7 mouse cellular contexts compared by ENCODE assay signal in the genomic region with DNA sequence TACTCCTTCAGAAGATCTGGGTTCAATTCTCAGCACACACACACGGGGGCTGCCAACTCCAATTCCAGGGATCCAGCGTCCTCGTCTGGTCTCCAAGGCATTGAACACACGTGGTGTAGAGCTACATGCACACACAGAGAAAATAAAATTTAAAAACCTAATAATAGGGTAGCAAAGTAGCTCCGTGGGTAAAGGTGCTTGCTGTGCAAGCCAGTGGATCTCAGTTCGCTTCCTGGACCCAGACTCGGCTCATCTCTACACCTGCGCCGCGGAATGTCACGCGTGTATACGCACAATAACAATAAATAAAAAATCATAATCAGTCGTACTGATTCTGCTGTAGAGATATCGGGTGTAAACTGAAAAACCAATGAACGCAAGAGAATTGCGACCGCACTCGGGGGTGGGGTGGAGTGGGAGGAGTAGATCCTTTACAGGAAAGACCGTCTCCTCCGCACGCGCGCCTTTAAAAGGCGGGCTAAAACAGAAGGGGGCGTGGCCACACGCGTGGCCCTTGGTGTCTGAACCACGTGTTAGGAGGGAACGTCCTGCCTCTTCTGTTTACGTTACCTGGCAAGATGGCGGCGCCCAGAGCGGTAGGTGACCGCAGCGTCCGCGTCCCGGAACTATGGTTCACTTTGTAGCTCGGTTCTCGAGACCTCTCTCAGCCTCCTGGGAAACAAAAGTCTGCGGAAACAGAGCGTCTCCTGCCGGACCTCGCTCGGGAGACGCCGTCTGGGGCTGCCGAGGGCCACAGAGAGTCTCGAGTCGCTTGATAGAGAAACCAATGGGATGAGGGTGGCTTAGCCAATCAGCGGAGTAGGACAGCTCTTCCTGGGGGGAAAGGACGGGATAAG. TPM values are rescaled to one million over a fixed set of nuclear protein-coding genes. Genes with fewer than 3 reads are reported as not detected.
DNase-seq lines count a peak whose midpoint lies in the region; ATAC-seq lines count a peak whose summit lies in the region.

A gene (plus strand): TSS at position 550 of the 857 bp plus-strand sequence.

- WGBS in embryonic facial prominence, embryonic 12.5 days, result 1% methylated on average over 53 of the region's 53 CpGs
- 2% methylated on average over 53 of the region's 53 CpGs for WGBS in limb, embryonic 11.5 days
- WGBS in midbrain, embryonic 14.5 days, result under 1% methylated on average over 53 of the region's 53 CpGs

- no peaks in the 10 kb centered on the region for H3K9me3 ChIP-seq in embryonic facial prominence, embryonic 12.5 days
- no peaks in the 10 kb centered on the region for H3K9me3 ChIP-seq in limb, embryonic 11.5 days (ENCODE audit: control insufficient read depth, low read length)
- H3K9me3 ChIP-seq in midbrain, embryonic 14.5 days (ENCODE audit: control insufficient read depth, low read length), result no peaks in the 10 kb centered on the region

- H3K27me3 ChIP-seq in embryonic facial prominence, embryonic 12.5 days, result no peaks in the 10 kb centered on the region
- no peaks in the 10 kb centered on the region for H3K27me3 ChIP-seq in limb, embryonic 11.5 days (ENCODE audit: control insufficient read depth, insufficient read depth, low read length)
- H3K27me3 ChIP-seq in midbrain, embryonic 14.5 days (ENCODE audit: control insufficient read depth, insufficient read depth, low read length), result 0 out of 2 replicates have a peak, but pooled peaks cover 6% of the 10 kb centered on the region

- no peak within 1 kb of the TSS for H3K27ac ChIP-seq in embryonic facial prominence, embryonic 12.5 days
- no peak within 1 kb of the TSS for H3K27ac ChIP-seq in limb, embryonic 11.5 days (replicated peaks; ENCODE audit: low read depth, low read length)
- H3K27ac ChIP-seq in midbrain, embryonic 14.5 days (replicated peaks; ENCODE audit: low read depth, low read length), result 0 out of 2 replicates have a peak within 1 kb of the TSS, but pooled peaks have one; percentile 42

- peak; percentile 78 for ATAC-seq in embryonic facial prominence, embryonic 12.5 days (ENCODE audit: insufficient number of reproducible peaks, insufficient read depth, low FRiP score, low TSS enrichment)
- ATAC-seq in limb, embryonic 11.5 days (ENCODE audit: insufficient number of reproducible peaks, low FRiP score, low TSS enrichment, low read depth), result peak; percentile 92
- ATAC-seq in midbrain, embryonic 14.5 days (ENCODE audit: low FRiP score, low TSS enrichment), result peak; percentile 91

- H3K4me3 ChIP-seq in embryonic facial prominence, embryonic 12.5 days, result peak within 1 kb of the TSS; percentile 64
- peak within 1 kb of the TSS; percentile 52 for H3K4me3 ChIP-seq in limb, embryonic 11.5 days (ENCODE audit: low read depth, low read length)
- H3K4me3 ChIP-seq in midbrain, embryonic 14.5 days (replicated peaks; ENCODE audit: low read depth, low read length), result peak within 1 kb of the TSS; percentile 51

- peak within 1 kb of the TSS; percentile 50 for H3K9ac ChIP-seq in embryonic facial prominence, embryonic 12.5 days
- H3K9ac ChIP-seq in limb, embryonic 11.5 days (ENCODE audit: low read length), result peak within 1 kb of the TSS; percentile 53
- peak within 1 kb of the TSS; percentile 41; the same call in 1 of the 2 replicates for H3K9ac ChIP-seq in midbrain, embryonic 14.5 days (replicated peaks; ENCODE audit: low read length)

- H3K4me2 ChIP-seq in embryonic facial prominence, embryonic 12.5 days (replicated peaks), result peak within 1 kb of the TSS; percentile 59
- peak within 1 kb of the TSS; percentile 50 for H3K4me2 ChIP-seq in limb, embryonic 11.5 days (ENCODE audit: low read depth, severe bottlenecking)
- H3K4me2 ChIP-seq in midbrain, embryonic 14.5 days (ENCODE audit: low read length), result peak within 1 kb of the TSS; percentile 66

- H3K36me3 ChIP-seq in embryonic facial prominence, embryonic 12.5 days, result peaks cover 10% of the 10 kb centered on the region
- H3K36me3 ChIP-seq in limb, embryonic 11.5 days (ENCODE audit: control insufficient read depth, insufficient read depth, low read length), result 0 out of 2 replicates have a peak, but pooled peaks cover 3% of the 10 kb centered on the region
- H3K36me3 ChIP-seq in midbrain, embryonic 14.5 days (ENCODE audit: control insufficient read depth, insufficient read depth, low read length), result 0 out of 2 replicates have a peak, but pooled peaks cover 11% of the 10 kb centered on the region

- H3K4me1 ChIP-seq in embryonic facial prominence, embryonic 12.5 days, result peaks cover 5% of the 10 kb centered on the region
- H3K4me1 ChIP-seq in limb, embryonic 11.5 days (ENCODE audit: control insufficient read depth, insufficient read depth, low read length), result 0 out of 2 replicates have a peak, but pooled peaks cover 3% of the 10 kb centered on the region
- H3K4me1 ChIP-seq in midbrain, embryonic 14.5 days (ENCODE audit: control insufficient read depth, insufficient read depth, low read length), result peaks cover 5% of the 10 kb centered on the region; the same call in 1 of the 2 replicates

- peak; percentile 92 for DNase-seq in adrenal gland, postnatal 25 days
- DNase-seq in heart, adult 11 months, result peak; percentile 99
- peak; percentile 96 for DNase-seq in kidney, adult 18-20 months
- DNase-seq in limb, embryonic 11.5 days (ENCODE audit: low spot score), result peak; percentile 94
- peak; percentile 97 for DNase-seq in midbrain, embryonic 14.5 days
- peak; percentile 95 for DNase-seq in spleen, adult 18-20 months

RNA-seq across cellular contexts. Expression of the gene that starts here (rescaled TPM):
- total RNA-seq in adrenal gland, postnatal 25 days (2021), result 29.1 and 33.1 TPM in 2 replicates
- 39.0 and 40.5 TPM in 2 replicates for polyA plus RNA-seq in embryonic facial prominence, embryonic 12.5 days (2016; fragmentation: Nextera tagmentation; extraction: Ambion mirVana)
- polyA plus RNA-seq in limb, embryonic 11.5 days (2014; fragmentation: Nextera tagmentation; extraction: Ambion mirVana), result 35.8 and 36.9 TPM in 2 replicates
- polyA plus RNA-seq in midbrain, embryonic 14.5 days (2014; fragmentation: Nextera tagmentation; extraction: Ambion mirVana), result 40.4 and 44.9 TPM in 2 replicates
